Mouse (Mus musculus) heart, adult 2 months (tissue): ENCODE results near the gene Ttyh2.

Experiments used
- CTCF ChIP-seq: fragments of 200-600 bp; IDR thresholded peaks from 2 replicates; pipeline ENCODE4 v1.8.1; 2022; ENCODE audit warnings: antibody characterized with exemption, mild to moderate bottlenecking, moderate library complexity
- EP300 ChIP-seq: fragments of 200-500 bp; IDR thresholded peaks from 2 replicates; pipeline ENCODE4 v1.6.1; 2011; ENCODE audit warnings: low read depth, low read length, control low read depth; ENCODE audit not compliant: insufficient read depth
- POLR2A ChIP-seq: fragments of 200-500 bp; IDR thresholded peaks from 2 replicates; pipeline ENCODE4 v1.6.1; 2011; ENCODE audit warnings: mild to moderate bottlenecking, low read depth, low read length, control low read depth; ENCODE audit not compliant: insufficient read depth

- TF ChIP-seq POLR2A (no peak), CTCF (no peak), EP300 (no peak)
Measured at GRCm38 (mm10) chr11:114662161-114662560, 13.1 kb upstream of the Ttyh2 start.
